Mouse (Mus musculus): ENCODE measurements around the gene Dchs2. TPM values are rescaled to one million over a fixed set of nuclear protein-coding genes. Genes with fewer than 3 reads are reported as not detected.

Dchs2 gene
- total RNA-seq, 2 experiments from 2014 or later = 7.0 to 8.6 TPM

Other genes with a start within 250 kb of the Dchs2 start
- gene Lrat, start 224.0 kb upstream of the Dchs2 start, total RNA-seq (2021) = under 1 TPM; 0.23 TPM
- under 1 TPM in 1 of 2 experiments, not detected in 1; 0.86 TPM for gene Fgg, start 120.2 kb upstream of the Dchs2 start, total RNA-seq (2021)
- 1 to 10 TPM in 1 of 2 experiments, not detected in 1; 1.1 TPM for gene Fga, start 101.9 kb upstream of the Dchs2 start, total RNA-seq (2021)
- gene Fgb, start 78.1 kb upstream of the Dchs2 start, total RNA-seq (2021) = under 1 TPM in 1 of 2 experiments, not detected in 1; 0.50 TPM
- 10 to 100 TPM; 29.0 to 32.2 TPM for gene Plrg1, start 72.4 kb upstream of the Dchs2 start, total RNA-seq (2021)

Data from gastrocnemius, postnatal 10 days (tissue).